Comparison of ENCODE assay signal across 27 mouse cellular contexts in the genomic region with DNA sequence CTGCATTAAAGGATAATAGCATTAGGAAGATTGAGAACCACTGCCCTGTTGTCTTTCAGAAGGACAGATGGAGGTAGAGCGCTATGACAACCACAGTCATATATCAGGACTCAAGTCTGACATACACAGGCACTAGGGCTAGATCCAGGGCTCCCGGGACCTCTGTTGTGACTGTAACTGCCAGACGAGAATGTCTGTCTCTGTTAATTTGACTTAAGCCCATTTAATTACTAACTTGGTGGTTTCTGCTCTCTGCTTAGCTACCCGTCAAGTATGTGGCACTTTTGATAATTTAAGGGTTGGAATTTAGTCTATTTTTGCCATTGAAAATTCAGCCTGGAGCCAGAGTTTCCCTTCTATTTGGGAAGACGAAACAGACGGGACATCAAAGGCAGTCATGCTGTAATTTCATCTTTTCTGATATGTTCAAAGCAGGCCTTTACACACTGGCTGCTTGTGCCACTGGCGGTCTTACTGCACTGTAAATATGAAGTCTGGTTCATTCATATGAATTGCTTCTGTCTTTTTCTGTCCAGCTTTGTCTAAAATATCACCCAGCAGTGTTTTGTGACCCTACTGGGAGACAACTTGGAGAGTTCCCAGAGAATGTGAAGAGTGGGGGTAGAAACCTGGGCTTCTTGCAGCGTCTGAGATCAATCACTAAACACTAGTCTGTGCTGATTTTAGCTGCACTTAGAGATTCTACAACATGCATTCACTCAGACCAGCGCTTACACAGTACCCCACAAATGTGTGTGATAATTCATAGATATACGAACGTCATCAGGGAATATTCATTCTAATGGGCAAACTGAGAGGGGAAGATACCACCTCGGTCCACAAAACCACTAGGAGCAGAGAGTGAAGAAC. TPM values are rescaled to one million over a fixed set of nuclear protein-coding genes. Genes with fewer than 3 reads are reported as not detected.
DNase-seq lines count a peak whose midpoint lies in the region; ATAC-seq lines count a peak whose summit lies in the region.
"Had no signal": no experiment of that assay in that cellular context is flagged by ENCODE, and none has a peak within 500 bp of the region (broad histone marks: within the 10 kb centered on the region; RNA-seq: fewer than 3 reads in every experiment).

No protein-coding gene starts in this region.

- peak; percentile 45 for DNase-seq in heart, embryonic 10.5 days (ENCODE audit: low spot score)
- no peak for DNase-seq in heart, adult 8-10 months (ENCODE audit: low spot score)
- peak; percentile 57 for DNase-seq in kidney, adult 9 months
- DNase-seq in midbrain, embryonic 10.5 days (ENCODE audit: low spot score), result no peak
- no peak for DNase-seq in thymus, postnatal 36 days
- DNase-seq: cerebellum, adult 2 months; cerebellum, postnatal 36 days; kidney, postnatal 25 days; left cerebral cortex, postnatal 4 days; lung, adult 18-20 months; right cerebral cortex, postnatal 14 days; spleen, adult 18-20 months; thymus, postnatal 4 days had no signal

- H3K27me3 ChIP-seq in heart, embryonic 10.5 days (ENCODE audit: insufficient read depth, poor library complexity, severe bottlenecking), result no peaks in the 10 kb centered on the region
- no peaks in the 10 kb centered on the region for H3K27me3 ChIP-seq in kidney, embryonic 16.5 days (ENCODE audit: insufficient read depth, low read length)
- no peaks in the 10 kb centered on the region for H3K27me3 ChIP-seq in midbrain, embryonic 16.5 days (ENCODE audit: control insufficient read depth, insufficient read depth, low read depth, low read length)
- no peaks in the 10 kb centered on the region for H3K27me3 ChIP-seq in midbrain, embryonic 10.5 days (ENCODE audit: low read depth, poor library complexity, severe bottlenecking)
- H3K27me3 ChIP-seq: embryonic facial prominence, embryonic 15.5 days; midbrain, embryonic 12.5 days had no signal

- no peak overlapping the region for H3K4me2 ChIP-seq in kidney, embryonic 16.5 days (replicated peaks; ENCODE audit: low read depth, low read length)
- H3K4me2 ChIP-seq in midbrain, embryonic 16.5 days (ENCODE audit: low read length), result no peak overlapping the region
- H3K4me2 ChIP-seq: embryonic facial prominence, embryonic 15.5 days; liver, embryonic 11.5 days; midbrain, embryonic 12.5 days had no signal

- ATAC-seq in kidney, embryonic 16.5 days (ENCODE audit: low FRiP score, low TSS enrichment), result no peak
- ATAC-seq in midbrain, embryonic 16.5 days, result peak; percentile 51; the same call in 1 of the 2 replicates
- ATAC-seq: hindbrain, postnatal 0 days; intestine, postnatal 0 days had no signal

- H3K9me3 ChIP-seq in heart, embryonic 10.5 days, result no peaks in the 10 kb centered on the region
- H3K9me3 ChIP-seq in kidney, embryonic 16.5 days (ENCODE audit: low read length), result no peaks in the 10 kb centered on the region
- no peaks in the 10 kb centered on the region for H3K9me3 ChIP-seq in midbrain, embryonic 16.5 days (replicated peaks; ENCODE audit: control insufficient read depth, low read length, poor library complexity, severe bottlenecking)
- no peaks in the 10 kb centered on the region for H3K9me3 ChIP-seq in midbrain, embryonic 10.5 days (replicated peaks)
- H3K9me3 ChIP-seq: embryonic facial prominence, embryonic 15.5 days; hindbrain, embryonic 10.5 days; midbrain, embryonic 12.5 days had no signal

- H3K36me3 ChIP-seq in heart, embryonic 10.5 days, result no peaks in the 10 kb centered on the region
- no peaks in the 10 kb centered on the region for H3K36me3 ChIP-seq in kidney, embryonic 16.5 days (ENCODE audit: insufficient read depth, low read length)
- no peaks in the 10 kb centered on the region for H3K36me3 ChIP-seq in midbrain, embryonic 16.5 days (ENCODE audit: control insufficient read depth, insufficient read depth, low read length)
- no peaks in the 10 kb centered on the region for H3K36me3 ChIP-seq in midbrain, embryonic 10.5 days
- H3K36me3 ChIP-seq: embryonic facial prominence, embryonic 15.5 days; hindbrain, embryonic 10.5 days; midbrain, embryonic 12.5 days had no signal

- WGBS in heart, embryonic 10.5 days, result 44% methylated on average over 12 of the region's 12 CpGs
- WGBS in kidney, embryonic 16.5 days, result 57% methylated on average over 12 of the region's 12 CpGs
- WGBS in midbrain, embryonic 16.5 days, result 63% methylated on average over 12 of the region's 12 CpGs
- 84% methylated on average over 12 of the region's 12 CpGs for WGBS in midbrain, embryonic 10.5 days

- H3K9ac ChIP-seq in kidney, embryonic 16.5 days (replicated peaks; ENCODE audit: low read length), result no peak overlapping the region
- no peak overlapping the region for H3K9ac ChIP-seq in midbrain, embryonic 16.5 days (ENCODE audit: low read depth, low read length)
- H3K9ac ChIP-seq: embryonic facial prominence, embryonic 15.5 days; midbrain, embryonic 12.5 days had no signal

- no peak overlapping the region for H3K4me3 ChIP-seq in heart, embryonic 10.5 days
- no peak overlapping the region for H3K4me3 ChIP-seq in kidney, embryonic 16.5 days (ENCODE audit: low read length)
- H3K4me3 ChIP-seq in midbrain, embryonic 16.5 days (ENCODE audit: low read depth, low read length), result no peak overlapping the region
- H3K4me3 ChIP-seq in midbrain, embryonic 10.5 days, result no peak overlapping the region
- H3K4me3 ChIP-seq: embryonic facial prominence, embryonic 15.5 days; hindbrain, embryonic 10.5 days; left cerebral cortex, adult 2 months; midbrain, embryonic 12.5 days had no signal

- peaks cover 42% of the 10 kb centered on the region for H3K4me1 ChIP-seq in heart, embryonic 10.5 days
- H3K4me1 ChIP-seq in kidney, embryonic 16.5 days (ENCODE audit: insufficient read depth, low read length), result peaks cover 5% of the 10 kb centered on the region; the same call in 1 of the 2 replicates
- H3K4me1 ChIP-seq in midbrain, embryonic 16.5 days (ENCODE audit: control insufficient read depth, insufficient read depth, low read length), result 0 out of 2 replicates have a peak, but pooled peaks cover 2% of the 10 kb centered on the region
- no peaks in the 10 kb centered on the region for H3K4me1 ChIP-seq in midbrain, embryonic 10.5 days
- H3K4me1 ChIP-seq: embryonic facial prominence, embryonic 15.5 days; hindbrain, embryonic 10.5 days; midbrain, embryonic 12.5 days had no signal

- H3K27ac ChIP-seq in heart, embryonic 10.5 days, result peak overlapping the region; percentile 81
- no peak overlapping the region for H3K27ac ChIP-seq in kidney, embryonic 16.5 days (ENCODE audit: low read length)
- H3K27ac ChIP-seq in midbrain, embryonic 16.5 days (ENCODE audit: low read length), result no peak overlapping the region
- no peak overlapping the region for H3K27ac ChIP-seq in midbrain, embryonic 10.5 days (replicated peaks)
- H3K27ac ChIP-seq: embryonic facial prominence, embryonic 15.5 days; hindbrain, embryonic 10.5 days; hindbrain, postnatal 0 days; left cerebral cortex, adult 2 months; macrophage; midbrain, embryonic 12.5 days had no signal

RNA-seq across cellular contexts. Expression of a gene that starts 21.1 kb away (rescaled TPM):
- polyA plus RNA-seq in heart, embryonic 10.5 days (2016; fragmentation: Nextera tagmentation; extraction: Ambion mirVana), result not detected in 2 replicates
- total RNA-seq in heart, adult 8-10 months (2022), result not detected
- polyA plus RNA-seq in kidney, embryonic 16.5 days (2015; fragmentation: Nextera tagmentation; extraction: Ambion mirVana), result not detected in 2 replicates
- not detected in 2 replicates for polyA plus RNA-seq in midbrain, embryonic 16.5 days (2015; fragmentation: Nextera tagmentation; extraction: Ambion mirVana)
- polyA plus RNA-seq in midbrain, embryonic 10.5 days (2016; fragmentation: Nextera tagmentation; extraction: Ambion mirVana), result not detected in 2 replicates
- total RNA-seq: adrenal gland, postnatal 36 days; gastrocnemius, adult 8-10 months; hindbrain, postnatal 0 days; left cerebral cortex, adult 2 months; left cerebral cortex, postnatal 4 days; neutrophil, adult 5-6 weeks had no signal
- polyA plus RNA-seq: cerebellum, adult 2 months; embryonic facial prominence, embryonic 15.5 days; frontal cortex, adult 2 months; hindbrain, embryonic 10.5 days; hindbrain, postnatal 0 days; intestine, postnatal 0 days; liver, embryonic 11.5 days; macrophage; midbrain, embryonic 12.5 days had no signal

RNA-seq across cellular contexts. Expression of a gene that starts 22.4 kb away (rescaled TPM):
- polyA plus RNA-seq in heart, embryonic 10.5 days (2016; fragmentation: Nextera tagmentation; extraction: Ambion mirVana), result not detected in 2 replicates
- not detected for total RNA-seq in heart, adult 8-10 months (2022)
- polyA plus RNA-seq in kidney, embryonic 16.5 days (2015; fragmentation: Nextera tagmentation; extraction: Ambion mirVana), result not detected in 2 replicates
- polyA plus RNA-seq in midbrain, embryonic 16.5 days (2015; fragmentation: Nextera tagmentation; extraction: Ambion mirVana), result not detected in 2 replicates
- polyA plus RNA-seq in midbrain, embryonic 10.5 days (2016; fragmentation: Nextera tagmentation; extraction: Ambion mirVana), result not detected in 2 replicates
- total RNA-seq: gastrocnemius, adult 8-10 months; left cerebral cortex, adult 2 months; left cerebral cortex, postnatal 4 days had no signal
- polyA plus RNA-seq: embryonic facial prominence, embryonic 15.5 days; hindbrain, embryonic 10.5 days; hindbrain, postnatal 0 days; intestine, postnatal 0 days; liver, embryonic 11.5 days; macrophage; midbrain, embryonic 12.5 days had no signal

RNA-seq across cellular contexts. Expression of a gene that starts 24.4 kb away (rescaled TPM):
- not detected in 2 replicates for polyA plus RNA-seq in heart, embryonic 10.5 days (2016; fragmentation: Nextera tagmentation; extraction: Ambion mirVana)
- not detected for total RNA-seq in heart, adult 8-10 months (2022)
- polyA plus RNA-seq in kidney, embryonic 16.5 days (2015; fragmentation: Nextera tagmentation; extraction: Ambion mirVana), result not detected in 2 replicates
- polyA plus RNA-seq in midbrain, embryonic 16.5 days (2015; fragmentation: Nextera tagmentation; extraction: Ambion mirVana), result not detected in 2 replicates
- polyA plus RNA-seq in midbrain, embryonic 10.5 days (2016; fragmentation: Nextera tagmentation; extraction: Ambion mirVana), result not detected in 2 replicates
- total RNA-seq: adrenal gland, postnatal 36 days; gastrocnemius, adult 8-10 months; hindbrain, postnatal 0 days; left cerebral cortex, adult 2 months; left cerebral cortex, postnatal 4 days; neutrophil, adult 5-6 weeks had no signal
- polyA plus RNA-seq: cerebellum, adult 2 months; embryonic facial prominence, embryonic 15.5 days; frontal cortex, adult 2 months; hindbrain, embryonic 10.5 days; hindbrain, postnatal 0 days; intestine, postnatal 0 days; liver, embryonic 11.5 days; macrophage; midbrain, embryonic 12.5 days had no signal

Comparison
In these comparisons a context has a peak if more than half of its experiments do, and no peak if none do; other contexts are left out.
1. DNase-seq: peak in heart, embryonic 10.5 days (single experiment) and kidney, adult 9 months (single experiment); none in heart, adult 8-10 months (single experiment), midbrain, embryonic 10.5 days (single experiment) and thymus, postnatal 36 days (0 of 2).